ENCODE assay signal across 23 mouse cellular contexts in genomic region chr9:96853300-96854186, GRCm38 (mm10). TPM values are rescaled to one million over a fixed set of nuclear protein-coding genes. Genes with fewer than 3 reads are reported as not detected.
DNase-seq lines count a peak whose midpoint lies in the region; ATAC-seq and TF ChIP-seq lines count a peak whose summit lies in the region.
"Had no signal": no experiment of that assay in that cellular context is flagged by ENCODE, and none has a peak within 500 bp of the region (broad histone marks: within the 10 kb centered on the region; RNA-seq: fewer than 3 reads in every experiment).

No protein-coding gene starts in this region.

- H3K36me3 ChIP-seq in hindbrain, embryonic 12.5 days = no peaks in the 10 kb centered on the region
- peaks cover 3% of the 10 kb centered on the region; the same call in 1 of the 2 replicates for H3K36me3 ChIP-seq in hindbrain, embryonic 13.5 days
- H3K36me3 ChIP-seq in embryonic facial prominence, embryonic 10.5 days (replicated peaks) = no peaks in the 10 kb centered on the region
- no peaks in the 10 kb centered on the region for H3K36me3 ChIP-seq in limb, embryonic 14.5 days (ENCODE audit: control insufficient read depth, insufficient read depth, low read length)
- H3K36me3 ChIP-seq: intestine, embryonic 15.5 days had no signal

- ATAC-seq in CD4-positive, CD25-positive, alpha-beta regulatory T cell, adult 4 months = no peak
- ATAC-seq in hindbrain, embryonic 12.5 days (ENCODE audit: low FRiP score) = no peak
- no peak for ATAC-seq in hindbrain, embryonic 13.5 days (ENCODE audit: low FRiP score)
- no peak for ATAC-seq in limb, embryonic 14.5 days (ENCODE audit: low FRiP score, low read depth)
- ATAC-seq: intestine, embryonic 15.5 days had no signal

- H3K9me3 ChIP-seq in hindbrain, embryonic 12.5 days (replicated peaks) = no peaks in the 10 kb centered on the region
- no peaks in the 10 kb centered on the region for H3K9me3 ChIP-seq in hindbrain, embryonic 13.5 days
- H3K9me3 ChIP-seq in embryonic facial prominence, embryonic 10.5 days = no peaks in the 10 kb centered on the region
- H3K9me3 ChIP-seq in limb, embryonic 14.5 days (ENCODE audit: control insufficient read depth, low read length) = no peaks in the 10 kb centered on the region
- H3K9me3 ChIP-seq: intestine, embryonic 15.5 days had no signal

- H3K9ac ChIP-seq in hindbrain, embryonic 12.5 days = no peak overlapping the region
- no peak overlapping the region for H3K9ac ChIP-seq in hindbrain, embryonic 13.5 days
- H3K9ac ChIP-seq in limb, embryonic 14.5 days (ENCODE audit: low read depth, low read length, severe bottlenecking) = no peak overlapping the region
- H3K9ac ChIP-seq: hindbrain, embryonic 14.5 days; intestine, embryonic 15.5 days had no signal

- H3K4me3 ChIP-seq in hindbrain, embryonic 12.5 days = no peak overlapping the region
- no peak overlapping the region for H3K4me3 ChIP-seq in hindbrain, embryonic 13.5 days
- H3K4me3 ChIP-seq in embryonic facial prominence, embryonic 10.5 days = no peak overlapping the region
- no peak overlapping the region for H3K4me3 ChIP-seq in limb, embryonic 14.5 days (replicated peaks; ENCODE audit: low read length)
- H3K4me3 ChIP-seq: gastrocnemius, adult 2 months; intestine, embryonic 15.5 days; left cerebral cortex, adult 2 months had no signal

- no peak overlapping the region for H3K4me2 ChIP-seq in hindbrain, embryonic 12.5 days (replicated peaks)
- no peak overlapping the region for H3K4me2 ChIP-seq in hindbrain, embryonic 13.5 days
- no peak overlapping the region; the same call in 1 of the 2 replicates for H3K4me2 ChIP-seq in limb, embryonic 14.5 days (replicated peaks; ENCODE audit: low read depth, low read length, severe bottlenecking)
- H3K4me2 ChIP-seq: heart, embryonic 11.5 days; hindbrain, embryonic 14.5 days; intestine, embryonic 15.5 days; liver, embryonic 11.5 days had no signal

- peak; percentile 6 for DNase-seq in CD4-positive, CD25-positive, alpha-beta regulatory T cell, adult 2 months (ENCODE audit: low read depth, low spot score)
- DNase-seq in embryonic facial prominence, embryonic 10.5 days (ENCODE audit: low spot score) = no peak
- no peak for DNase-seq in limb, embryonic 14.5 days (ENCODE audit: low spot score)
- DNase-seq in cerebellum, adult 9-10 months = no peak
- DNase-seq in left cerebral cortex, postnatal 14 days (ENCODE audit: low spot score in 2 of 2) = no peak
- DNase-seq: adrenal gland, postnatal 14 days; cerebellum, adult 11 months; gastrocnemius, adult 2 months; heart, postnatal 10 days; kidney, adult 9 months; kidney, postnatal 36 days; lung, adult 18-20 months; lung, postnatal 14 days; right cerebral cortex, adult 18-20 months had no signal

- H3K27ac ChIP-seq in hindbrain, embryonic 12.5 days = peak overlapping the region; percentile 50; the same call in 1 of the 2 replicates
- H3K27ac ChIP-seq in hindbrain, embryonic 13.5 days = no peak overlapping the region
- H3K27ac ChIP-seq in embryonic facial prominence, embryonic 10.5 days (replicated peaks) = peak overlapping the region; percentile 74
- H3K27ac ChIP-seq in limb, embryonic 14.5 days (replicated peaks; ENCODE audit: low read depth, low read length) = 0 out of 2 replicates have a peak overlapping the region, but pooled peaks have one; percentile 15
- H3K27ac ChIP-seq: gastrocnemius, adult 2 months; hindbrain, embryonic 14.5 days; intestine, embryonic 15.5 days; left cerebral cortex, adult 2 months; stomach, postnatal 0 days had no signal

- WGBS in hindbrain, embryonic 12.5 days = 71% methylated on average over 16 of the region's 16 CpGs
- WGBS in hindbrain, embryonic 13.5 days = 73% methylated on average over 16 of the region's 16 CpGs
- 57% methylated on average over 16 of the region's 16 CpGs for WGBS in embryonic facial prominence, embryonic 10.5 days
- WGBS in limb, embryonic 14.5 days = 67% methylated on average over 16 of the region's 16 CpGs

- intact Hi-C loops in left cerebral cortex, postnatal 14 days (cut with DNase I) = no loop called here

- H3K27me3 ChIP-seq in hindbrain, embryonic 12.5 days = no peaks in the 10 kb centered on the region
- H3K27me3 ChIP-seq in hindbrain, embryonic 13.5 days = no peaks in the 10 kb centered on the region
- no peaks in the 10 kb centered on the region for H3K27me3 ChIP-seq in embryonic facial prominence, embryonic 10.5 days (replicated peaks; ENCODE audit: low read depth, poor library complexity, severe bottlenecking)
- no peaks in the 10 kb centered on the region for H3K27me3 ChIP-seq in limb, embryonic 14.5 days (ENCODE audit: control insufficient read depth, insufficient read depth, low read length)
- H3K27me3 ChIP-seq: intestine, embryonic 15.5 days had no signal

- peaks cover 19% of the 10 kb centered on the region for H3K4me1 ChIP-seq in hindbrain, embryonic 12.5 days
- H3K4me1 ChIP-seq in hindbrain, embryonic 13.5 days (replicated peaks) = peaks cover 26% of the 10 kb centered on the region
- H3K4me1 ChIP-seq in embryonic facial prominence, embryonic 10.5 days = peaks cover 30% of the 10 kb centered on the region
- peaks cover 9% of the 10 kb centered on the region for H3K4me1 ChIP-seq in limb, embryonic 14.5 days (ENCODE audit: control insufficient read depth, insufficient read depth, low read length)

- TF ChIP-seq POLR2A in limb, embryonic 14.5 days (IDR thresholded peaks at IDR 0.05; ENCODE audit: borderline replicate concordance, extremely low read depth, insufficient read depth, insufficient read length) = no peak

RNA-seq across cellular contexts. Expression of gene Pxylp1, which starts 38.9 kb away (rescaled TPM):
- polyA plus RNA-seq in CD4-positive, CD25-positive, alpha-beta regulatory T cell, adult 4 months (2017; shearing (Covaris generic)) = 10 to 100 TPM in 1 of 2 experiments, 1 to 10 TPM in 1; 9.4 to 12.0 TPM
- polyA plus RNA-seq in hindbrain, embryonic 12.5 days (2016; fragmentation: Nextera tagmentation; extraction: Ambion mirVana) = 56.9 and 59.9 TPM in 2 replicates
- polyA plus RNA-seq in hindbrain, embryonic 13.5 days (2015; fragmentation: Nextera tagmentation; extraction: Ambion mirVana) = 55.7 and 57.4 TPM in 2 replicates
- 16.7 and 17.5 TPM in 2 replicates for polyA plus RNA-seq in embryonic facial prominence, embryonic 10.5 days (2016; fragmentation: Nextera tagmentation; extraction: Ambion mirVana)
- polyA plus RNA-seq in limb, embryonic 14.5 days (2012; rRNA removed) = 26.0 and 29.7 TPM in 2 replicates
- 27.7 and 29.3 TPM in 2 replicates for polyA plus RNA-seq in limb, embryonic 14.5 days (2014; fragmentation: Nextera tagmentation; extraction: Ambion mirVana)
- 10 to 100 TPM; 13.4 to 17.8 TPM for total RNA-seq in left cerebral cortex, postnatal 14 days (2021)
